Mouse (Mus musculus): ENCODE results near the gene Foxj3.

DNA sequence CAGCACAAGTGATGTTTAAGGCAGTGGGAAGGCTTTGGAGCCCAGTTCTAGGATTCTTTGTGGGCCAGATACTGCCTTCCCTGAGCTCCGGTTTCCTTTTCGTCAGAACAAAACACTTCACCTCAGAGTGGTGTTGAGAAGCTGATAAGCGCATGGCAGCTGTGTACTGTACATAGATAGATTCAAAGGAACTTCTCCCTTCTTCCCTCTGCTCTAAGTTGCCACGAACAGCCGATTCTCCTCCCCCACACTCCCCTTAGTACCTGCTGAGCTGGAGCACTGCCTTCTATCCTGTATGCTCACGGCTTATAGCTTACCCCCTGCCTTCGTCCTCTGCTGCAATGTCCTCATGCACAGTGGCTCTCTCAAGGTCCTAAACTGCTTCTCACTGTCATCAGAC, 95.9 kb downstream of the Foxj3 start:
- no peak for TF ChIP-seq POLR2A (IDR thresholded peaks at IDR 0.05; ENCODE audit: low read depth, low read length)
- no peak for TF ChIP-seq CTCF (IDR thresholded peaks at IDR 0.05; ENCODE audit: extremely low read depth, insufficient read length, insufficient replicate concordance, low read depth, low read length)

All from small intestine, adult 2 months (tissue).